Mouse (Mus musculus) hindbrain, embryonic 10.5 days (tissue): ENCODE measurements around the gene Gm42791. TPM values are rescaled to one million over a fixed set of nuclear protein-coding genes. Genes with fewer than 3 reads are reported as not detected.

Experiments used
- DNase-seq: peaks from one replicate; pipeline ENCODE4 v3.0.0-alpha.2; 2017; ENCODE audit warnings: low spot score
- H3K27ac ChIP-seq: fragments of 300-500 bp; sonication (generic); 2 replicates; pipeline ENCODE4 v1.5.1; 2016; ENCODE audit warnings: mild to moderate bottlenecking, moderate library complexity
- H3K27me3 ChIP-seq: fragments of 300-500 bp; sonication (generic); 2 replicates; pipeline ENCODE4 v1.6.1; 2016; ENCODE audit warnings: mild to moderate bottlenecking; ENCODE audit not compliant: poor library complexity, insufficient read depth, severe bottlenecking
- H3K36me3 ChIP-seq: fragments of 300-500 bp; sonication (generic); 2 replicates; pipeline ENCODE4 v1.6.1; 2016; ENCODE audit warnings: mild to moderate bottlenecking, moderate library complexity
- H3K4me1 ChIP-seq: fragments of 300-500 bp; sonication (generic); replicated peaks from 2 replicates; pipeline ENCODE4 v1.6.1; 2016; ENCODE audit warnings: mild to moderate bottlenecking
- H3K4me3 ChIP-seq: fragments of 300-500 bp; sonication (generic); 2 replicates; pipeline ENCODE4 v1.5.1; 2016; ENCODE audit warnings: mild to moderate bottlenecking, moderate library complexity
- H3K9me3 ChIP-seq: fragments of 300-500 bp; sonication (generic); 2 replicates; pipeline ENCODE4 v1.6.1; 2016; ENCODE audit warnings: mild to moderate bottlenecking, moderate library complexity
- WGBS: fragments of 180-500 bp; shearing (Covaris S2); methylation state at CpG from one replicate; pipeline ENCODE4 v1.1.7; 2016; 5-methylcytosine and 5-hydroxymethylcytosine counted together
- polyA plus RNA-seq: library from polyadenylated mRNA; unstranded; fragments of >200 nt; fragmentation: Nextera tagmentation; extraction: Ambion mirVana; gene quantifications from 2 replicates; pipeline ENCODE4 v1.2.1, GENCODE M21; 2016

Gm42791 gene
- polyA plus RNA-seq, 1 experiment from 2014 or later = 3.8 TPM

DNA sequence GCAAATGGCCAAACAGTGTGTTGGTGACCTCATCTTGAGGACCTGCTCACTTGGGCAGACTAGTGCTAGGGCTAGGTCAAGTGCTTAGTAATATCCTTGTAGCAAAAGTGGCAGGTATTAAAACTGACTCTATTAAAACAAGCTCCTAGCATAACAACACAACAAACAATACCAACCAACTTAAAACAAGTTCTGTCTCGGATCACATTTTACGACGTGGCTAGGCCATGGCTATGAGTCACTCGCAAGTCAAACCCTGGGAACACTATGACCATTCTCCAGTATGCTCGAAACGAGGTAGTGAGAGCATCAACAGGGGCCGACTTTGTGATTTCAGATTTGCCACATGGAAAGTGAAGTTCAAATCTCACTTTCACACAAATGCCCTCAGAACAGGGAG lies 99.1 kb downstream of the Gm42791 start:
- peaks cover 45% of the 10 kb centered on the region for H3K36me3 ChIP-seq
- H3K27ac ChIP-seq = 0 out of 2 replicates have a peak overlapping the region, but pooled peaks have one; percentile 16
- no peak for DNase-seq
- H3K4me3 ChIP-seq = no peak overlapping the region
- WGBS = 92% methylated on average over 7 of the region's 7 CpGs
- no peaks in the 10 kb centered on the region for H3K27me3 ChIP-seq
- H3K9me3 ChIP-seq = no peaks in the 10 kb centered on the region
- peaks cover 34% of the 10 kb centered on the region for H3K4me1 ChIP-seq

- Histone ChIP-seq H3K27ac (peak overlapping the region; percentile 19; the same call in 1 of the 2 replicates), H3K4me3 (no peak overlapping the region), H3K4me1 (peaks cover 34% of the 10 kb centered on the region), H3K27me3 (no peaks in the 10 kb centered on the region), H3K9me3 (peaks cover 4% of the 10 kb centered on the region; the same call in 1 of the 2 replicates), H3K36me3 (peaks cover 52% of the 10 kb centered on the region)
- 35% methylated on average over 5 of the region's 5 CpGs for WGBS
- DNase-seq = no peak
These were observed 99.9 kb downstream of the Gm42791 start for GRCm38 (mm10) chr5:148895034-148895433.

- peaks cover 18% of the 10 kb centered on the region for H3K4me1 ChIP-seq
- no peak for DNase-seq
- H3K4me3 ChIP-seq = no peak overlapping the region
- WGBS = 97% methylated on average over 4 of the region's 4 CpGs
- peaks cover 76% of the 10 kb centered on the region for H3K36me3 ChIP-seq
- no peak overlapping the region for H3K27ac ChIP-seq
- H3K27me3 ChIP-seq = no peaks in the 10 kb centered on the region
- peaks cover 5% of the 10 kb centered on the region; the same call in 1 of the 2 replicates for H3K9me3 ChIP-seq
These were observed 104.7 kb downstream of the Gm42791 start for GRCm38 (mm10) chr5:148890237-148890636.

DNA sequence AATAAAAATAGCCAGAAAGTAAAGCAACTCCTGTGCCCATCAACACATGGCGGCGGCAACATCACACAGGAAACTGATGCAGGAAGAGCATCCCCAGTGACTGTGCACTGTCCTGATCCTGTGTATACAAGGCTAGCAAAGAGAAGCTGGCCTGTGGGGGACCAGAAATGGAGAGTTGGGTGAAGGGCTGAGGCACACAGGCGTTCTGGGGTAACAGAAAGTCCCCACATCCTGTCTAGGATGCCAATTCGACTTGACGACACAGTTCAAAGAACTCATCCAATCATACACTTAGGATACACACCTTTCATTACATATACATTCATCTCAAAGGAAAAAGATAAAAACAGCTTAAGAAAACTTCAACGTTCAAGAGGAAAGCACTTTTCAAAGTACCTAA lies 106.9 kb downstream of the Gm42791 start:
- peaks cover 80% of the 10 kb centered on the region for H3K36me3 ChIP-seq

GRCm38 (mm10) chr5:148885821-148886609 lies 108.9 kb downstream of the Gm42791 start:
- H3K27me3 ChIP-seq = no peaks in the 10 kb centered on the region
- peak overlapping the region; percentile 77 for H3K27ac ChIP-seq
- WGBS = 31% methylated on average over 22 of the region's 22 CpGs
- DNase-seq = peak; percentile 77
- H3K4me3 ChIP-seq = peak overlapping the region; percentile 39
- peaks cover 62% of the 10 kb centered on the region for H3K36me3 ChIP-seq
- peaks cover 5% of the 10 kb centered on the region; the same call in 1 of the 2 replicates for H3K9me3 ChIP-seq
- H3K4me1 ChIP-seq = peaks cover 10% of the 10 kb centered on the region

More for the DNA sequence above, 106.9 kb downstream of the Gm42791 start:
- Histone ChIP-seq H3K9me3 (peaks cover 5% of the 10 kb centered on the region; the same call in 1 of the 2 replicates), H3K4me1 (peaks cover 10% of the 10 kb centered on the region), H3K27me3 (no peaks in the 10 kb centered on the region), H3K27ac (no peak overlapping the region), H3K4me3 (no peak overlapping the region)
- DNase-seq = no peak
- WGBS = 88% methylated on average over 6 of the region's 6 CpGs

GRCm38 (mm10) chr5:148883671-148884070 lies 111.3 kb downstream of the Gm42791 start:
- Histone ChIP-seq H3K4me1 (peaks cover 10% of the 10 kb centered on the region), H3K4me3 (no peak overlapping the region), H3K36me3 (peaks cover 55% of the 10 kb centered on the region), H3K9me3 (peaks cover 5% of the 10 kb centered on the region; the same call in 1 of the 2 replicates), H3K27me3 (no peaks in the 10 kb centered on the region), H3K27ac (no peak overlapping the region)
- WGBS = 89% methylated on average over 8 of the region's 8 CpGs
- DNase-seq = no peak

GRCm38 (mm10) chr5:148879218-148879617 lies 115.7 kb downstream of the Gm42791 start:
- H3K27me3 ChIP-seq = no peaks in the 10 kb centered on the region

GRCm38 (mm10) chr5:148873116-148873515 lies 121.8 kb downstream of the Gm42791 start:
- Histone ChIP-seq H3K27ac (no peak overlapping the region), H3K9me3 (no peaks in the 10 kb centered on the region), H3K4me1 (no peaks in the 10 kb centered on the region), H3K27me3 (no peaks in the 10 kb centered on the region), H3K36me3 (peaks cover 53% of the 10 kb centered on the region), H3K4me3 (no peak overlapping the region)
- DNase-seq = no peak
- 90% methylated on average over 8 of the region's 8 CpGs for WGBS

More at GRCm38 (mm10) chr5:148879218-148879617, 115.7 kb downstream of the Gm42791 start:
- H3K36me3 ChIP-seq = peaks cover 69% of the 10 kb centered on the region
- no peak overlapping the region for H3K27ac ChIP-seq
- no peak for DNase-seq
- H3K9me3 ChIP-seq = peaks cover 5% of the 10 kb centered on the region; the same call in 1 of the 2 replicates
- H3K4me3 ChIP-seq = no peak overlapping the region
- 87% methylated on average over 6 of the region's 6 CpGs for WGBS
- H3K4me1 ChIP-seq = no peaks in the 10 kb centered on the region

DNA sequence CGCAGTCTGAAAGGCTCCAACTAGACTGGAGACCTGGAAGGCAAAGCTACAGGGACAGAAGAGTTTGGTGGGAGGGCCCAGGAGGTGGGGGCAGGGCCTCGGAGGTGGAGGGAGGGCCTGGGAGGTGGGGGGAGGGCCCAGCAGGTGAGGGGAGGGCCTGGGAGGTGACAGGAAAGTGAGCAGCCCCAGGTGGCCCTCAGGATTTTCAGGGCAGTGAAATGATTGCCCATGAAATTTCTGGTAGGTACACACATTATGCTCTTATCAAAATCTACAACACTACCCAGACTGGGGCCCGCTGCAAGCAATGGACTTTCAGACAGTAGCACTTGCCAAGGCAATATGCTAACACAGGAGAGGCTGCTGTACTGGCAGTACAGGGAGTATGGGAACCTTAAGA lies 125.4 kb downstream of the Gm42791 start:
- Histone ChIP-seq H3K27me3 (no peaks in the 10 kb centered on the region), H3K4me1 (no peaks in the 10 kb centered on the region), H3K4me3 (no peak overlapping the region), H3K36me3 (peaks cover 19% of the 10 kb centered on the region), H3K9me3 (no peaks in the 10 kb centered on the region), H3K27ac (no peak overlapping the region)
- DNase-seq = no peak
- WGBS = 49% methylated on average over 3 of the region's 3 CpGs

GRCm38 (mm10) chr5:148867766-148868165 lies 127.2 kb downstream of the Gm42791 start:
- H3K27ac ChIP-seq = no peak overlapping the region
- H3K36me3 ChIP-seq = peaks cover 4% of the 10 kb centered on the region; the same call in 1 of the 2 replicates
- no peaks in the 10 kb centered on the region for H3K9me3 ChIP-seq
- H3K4me3 ChIP-seq = no peak overlapping the region
- H3K27me3 ChIP-seq = no peaks in the 10 kb centered on the region
- no peak for DNase-seq
- 83% methylated on average over 6 of the region's 6 CpGs for WGBS
- no peaks in the 10 kb centered on the region for H3K4me1 ChIP-seq

- H3K9me3 ChIP-seq = no peaks in the 10 kb centered on the region
- H3K36me3 ChIP-seq = peaks cover 4% of the 10 kb centered on the region; the same call in 1 of the 2 replicates
- WGBS = 93% methylated on average over 7 of the region's 7 CpGs
- DNase-seq = no peak
- H3K27me3 ChIP-seq = no peaks in the 10 kb centered on the region
- H3K27ac ChIP-seq = no peak overlapping the region
- H3K4me3 ChIP-seq = no peak overlapping the region
- 0 out of 2 replicates have a peak, but pooled peaks cover 3% of the 10 kb centered on the region for H3K4me1 ChIP-seq
These were observed 127.8 kb downstream of the Gm42791 start for GRCm38 (mm10) chr5:148867171-148867570.

GRCm38 (mm10) chr5:148866571-148866970 lies 128.4 kb downstream of the Gm42791 start:
- Histone ChIP-seq H3K4me1 (0 out of 2 replicates have a peak, but pooled peaks cover 3% of the 10 kb centered on the region), H3K27me3 (no peaks in the 10 kb centered on the region), H3K36me3 (peaks cover 4% of the 10 kb centered on the region; the same call in 1 of the 2 replicates), H3K27ac (no peak overlapping the region), H3K4me3 (no peak overlapping the region), H3K9me3 (no peaks in the 10 kb centered on the region)
- 83% methylated on average over 10 of the region's 10 CpGs for WGBS
- no peak for DNase-seq

DNA sequence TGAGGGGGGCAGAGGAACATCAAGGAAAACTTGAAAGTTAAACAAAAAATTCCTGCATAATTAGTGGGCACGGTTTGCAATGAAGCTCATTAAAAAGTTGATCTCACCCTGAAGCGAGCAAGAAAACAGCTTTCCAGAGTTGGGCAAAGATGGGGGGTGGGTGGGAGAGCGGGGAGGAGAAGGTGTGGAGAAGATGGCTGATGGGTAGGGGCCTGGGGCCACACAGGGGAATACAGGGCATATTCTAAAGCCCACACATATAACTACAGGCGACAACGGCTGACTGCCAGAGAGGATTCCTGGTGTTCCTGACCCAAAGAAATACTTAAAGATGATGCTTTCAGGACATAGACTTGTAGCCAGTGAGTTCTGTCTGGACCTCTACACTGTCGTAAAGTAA lies 131.5 kb downstream of the Gm42791 start:
- WGBS = 70% methylated on average over 6 of the region's 6 CpGs
- Histone ChIP-seq H3K36me3 (no peaks in the 10 kb centered on the region), H3K27ac (no peak overlapping the region), H3K4me3 (no peak overlapping the region), H3K27me3 (no peaks in the 10 kb centered on the region), H3K4me1 (0 out of 2 replicates have a peak, but pooled peaks cover 3% of the 10 kb centered on the region), H3K9me3 (no peaks in the 10 kb centered on the region)
- DNase-seq = no peak
